Mouse (Mus musculus) forebrain, embryonic 10.5 days (tissue): ENCODE measurements around the gene Fam129a. TPM values are rescaled to one million over a fixed set of nuclear protein-coding genes. Genes with fewer than 3 reads are reported as not detected.
A peak's percentile ranks its signal among the peaks of the same experiment; 100 is the strongest.

Experiments used
- DNase-seq: peaks from one replicate; pipeline ENCODE4 v3.0.0-alpha.2; 2017; ENCODE audit warnings: low spot score; ENCODE audit errors: extremely low spot score
- H3K27ac ChIP-seq: fragments of 300-500 bp; sonication (generic); 2 replicates; pipeline ENCODE4 v1.5.1; 2016; ENCODE audit warnings: mild to moderate bottlenecking
- H3K27me3 ChIP-seq: fragments of 300-500 bp; sonication (generic); 2 replicates; pipeline ENCODE4 v1.6.1; 2016; ENCODE audit warnings: mild to moderate bottlenecking; ENCODE audit not compliant: poor library complexity, severe bottlenecking
- H3K36me3 ChIP-seq: fragments of 300-500 bp; sonication (generic); replicated peaks from 2 replicates; pipeline ENCODE4 v1.6.1; 2016; ENCODE audit warnings: mild to moderate bottlenecking, moderate library complexity
- H3K4me1 ChIP-seq: fragments of 300-500 bp; sonication (generic); 2 replicates; pipeline ENCODE4 v1.6.1; 2016
- H3K4me3 ChIP-seq: fragments of 300-500 bp; sonication (generic); 2 replicates; pipeline ENCODE4 v1.5.1; 2016; ENCODE audit warnings: mild to moderate bottlenecking, moderate library complexity
- H3K9me3 ChIP-seq: fragments of 300-500 bp; sonication (generic); 2 replicates; pipeline ENCODE4 v1.6.1; 2016; ENCODE audit warnings: mild to moderate bottlenecking, moderate library complexity
- WGBS: fragments of 180-500 bp; shearing (Covaris S2); methylation state at CpG from one replicate; pipeline ENCODE4 v1.1.7; 2016; 5-methylcytosine and 5-hydroxymethylcytosine counted together
- polyA plus RNA-seq: library from polyadenylated mRNA; unstranded; fragments of >200 nt; fragmentation: Nextera tagmentation; extraction: Ambion mirVana; gene quantifications from 2 replicates; pipeline ENCODE4 v1.2.1, GENCODE M21; 2016

Gene Fam129a
- polyA plus RNA-seq, 1 experiment from 2014 or later: 0.46 TPM

DNA sequence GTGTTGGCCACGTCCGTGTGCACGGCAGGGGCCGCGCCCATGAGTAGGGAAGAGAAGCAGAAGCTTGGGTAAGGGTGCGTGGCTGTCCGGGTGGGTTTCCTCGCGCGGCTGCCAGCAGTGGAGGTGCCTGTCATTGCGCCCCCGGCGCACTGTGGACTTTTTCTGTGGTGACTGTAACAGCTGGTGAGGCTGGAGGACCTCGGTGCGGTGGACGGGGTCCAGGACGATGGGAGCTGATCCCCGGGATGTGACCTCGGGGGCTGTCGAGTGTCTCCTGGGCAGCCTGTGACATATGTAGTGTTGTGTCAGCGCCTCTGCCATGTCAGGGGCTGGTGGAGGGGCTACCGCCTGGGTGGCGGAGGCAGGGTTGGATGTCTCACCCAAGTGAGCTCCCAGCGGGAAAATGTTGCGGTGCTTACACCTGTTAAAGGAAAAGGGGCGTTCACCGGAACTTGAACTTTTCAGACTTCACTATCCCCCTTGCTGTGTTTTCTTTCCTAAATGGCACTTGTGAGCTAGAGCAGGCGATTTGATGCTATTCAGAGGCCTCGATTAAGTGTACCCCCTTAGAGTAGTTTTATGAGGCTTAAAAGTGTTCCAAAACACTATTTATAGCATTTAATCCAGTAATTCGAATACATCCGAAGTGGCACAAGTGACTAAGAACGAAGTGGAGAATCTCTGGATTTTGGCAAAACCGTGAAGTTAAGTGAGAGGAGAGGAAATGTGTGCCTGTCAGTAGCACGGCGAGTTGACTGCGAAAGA is 184.9 kb downstream of the Fam129a start:
- H3K27me3 ChIP-seq: no peaks in the 10 kb centered on the region
- no peaks in the 10 kb centered on the region for H3K9me3 ChIP-seq
- peak overlapping the region; percentile 89 for H3K27ac ChIP-seq
- peaks cover 3% of the 10 kb centered on the region; the same call in 1 of the 2 replicates for H3K36me3 ChIP-seq
- no peak for DNase-seq
- H3K4me1 ChIP-seq: peaks cover 27% of the 10 kb centered on the region
- H3K4me3 ChIP-seq: peak overlapping the region; percentile 81
- 9% methylated on average over 36 of the region's 36 CpGs for WGBS

DNA sequence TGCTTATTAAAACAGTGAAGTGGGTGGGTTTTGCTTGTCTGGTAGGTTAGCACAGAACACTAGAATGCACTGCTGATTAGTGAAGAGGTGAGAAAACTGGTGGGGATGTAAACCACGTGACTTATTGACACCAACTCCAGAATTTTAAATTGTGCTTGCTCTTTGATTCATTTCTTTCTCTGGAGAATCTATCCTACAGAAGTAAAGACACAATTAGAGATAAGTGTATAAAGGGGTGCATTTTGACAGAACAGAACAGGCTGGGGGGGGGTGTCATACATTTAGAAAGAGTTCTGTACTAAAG is 185.4 kb downstream of the Fam129a start:
- Histone ChIP-seq H3K27ac (no peak overlapping the region), H3K4me3 (peak overlapping the region; percentile 81), H3K27me3 (no peaks in the 10 kb centered on the region), H3K4me1 (peaks cover 27% of the 10 kb centered on the region), H3K36me3 (peaks cover 9% of the 10 kb centered on the region), H3K9me3 (no peaks in the 10 kb centered on the region)
- 49% methylated on average over 1 of the region's 1 CpGs for WGBS
- no peak for DNase-seq

DNA sequence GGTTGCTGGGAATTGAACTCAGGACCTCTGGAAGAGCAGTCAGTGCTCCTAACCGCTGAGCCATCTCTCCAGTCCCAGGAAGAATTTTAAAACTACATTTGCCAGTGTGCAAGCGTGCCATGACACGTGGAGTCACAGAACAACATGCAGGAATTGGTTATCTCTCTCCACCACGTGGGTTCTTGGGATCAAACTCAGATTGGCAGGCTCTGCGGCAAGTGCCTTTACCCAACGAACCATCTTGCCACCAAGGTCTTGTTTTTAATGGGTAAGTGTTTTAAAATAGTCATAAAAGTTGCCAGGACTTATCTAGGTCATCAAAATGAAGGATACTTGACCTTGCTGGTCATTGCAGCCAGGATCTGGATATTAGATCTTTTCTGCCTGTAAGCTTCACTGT is 187.3 kb downstream of the Fam129a start:
- Histone ChIP-seq H3K27me3 (no peaks in the 10 kb centered on the region), H3K9me3 (no peaks in the 10 kb centered on the region), H3K27ac (no peak overlapping the region), H3K4me1 (peaks cover 27% of the 10 kb centered on the region), H3K36me3 (peaks cover 14% of the 10 kb centered on the region), H3K4me3 (no peak overlapping the region)
- no peak for DNase-seq
- 89% methylated on average over 6 of the region's 6 CpGs for WGBS

DNA sequence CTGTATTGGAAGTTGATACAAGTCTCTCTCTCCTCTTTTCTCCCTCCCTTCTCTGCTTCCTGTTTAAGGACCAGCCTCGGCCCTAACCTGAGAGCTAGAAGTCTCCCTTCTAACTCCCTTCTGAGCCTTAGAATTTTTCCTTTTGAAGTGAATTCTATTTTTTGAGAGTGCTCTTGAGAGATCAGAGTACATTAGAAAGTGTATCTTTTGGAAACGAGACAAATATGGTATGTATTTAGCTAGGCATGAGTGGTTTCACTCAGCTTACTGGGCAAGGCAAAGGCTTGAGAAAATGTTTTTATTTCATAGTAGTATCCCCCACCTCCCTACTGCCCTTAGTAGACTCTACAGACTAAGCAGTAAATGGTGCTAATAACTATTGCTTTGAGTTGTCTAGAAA is 188.0 kb downstream of the Fam129a start:
- H3K4me3 ChIP-seq: no peak overlapping the region
- 80% methylated on average over 2 of the region's 2 CpGs for WGBS
- H3K27ac ChIP-seq: no peak overlapping the region
- H3K27me3 ChIP-seq: no peaks in the 10 kb centered on the region
- no peaks in the 10 kb centered on the region for H3K9me3 ChIP-seq
- no peak for DNase-seq
- H3K36me3 ChIP-seq: peaks cover 14% of the 10 kb centered on the region
- H3K4me1 ChIP-seq: peaks cover 26% of the 10 kb centered on the region

DNA sequence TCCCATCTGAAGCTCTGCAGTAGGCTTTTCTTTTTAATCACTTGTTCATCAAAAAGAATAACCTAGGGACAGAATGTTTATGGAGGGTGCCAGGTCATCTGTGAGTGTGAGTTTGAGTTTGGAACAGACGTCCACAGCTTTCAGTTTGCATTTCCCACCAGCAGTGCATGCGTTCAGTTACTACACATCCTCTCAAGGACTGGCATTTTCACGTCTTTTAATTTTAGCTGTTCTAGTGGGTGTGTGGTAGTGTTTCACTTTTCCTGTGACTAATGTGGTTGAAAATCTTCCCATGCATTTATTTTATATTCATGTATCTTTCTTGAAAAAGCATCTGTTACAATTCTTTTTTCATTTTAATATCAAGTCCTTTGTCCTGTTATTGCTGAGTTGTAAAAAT is 193.2 kb downstream of the Fam129a start:
- no peak for DNase-seq
- no peak overlapping the region for H3K27ac ChIP-seq
- no peaks in the 10 kb centered on the region for H3K27me3 ChIP-seq
- WGBS: 86% methylated on average over 3 of the region's 3 CpGs
- H3K4me3 ChIP-seq: no peak overlapping the region
- peaks cover 1% of the 10 kb centered on the region for H3K4me1 ChIP-seq
- H3K9me3 ChIP-seq: no peaks in the 10 kb centered on the region
- H3K36me3 ChIP-seq: peaks cover 14% of the 10 kb centered on the region

DNA sequence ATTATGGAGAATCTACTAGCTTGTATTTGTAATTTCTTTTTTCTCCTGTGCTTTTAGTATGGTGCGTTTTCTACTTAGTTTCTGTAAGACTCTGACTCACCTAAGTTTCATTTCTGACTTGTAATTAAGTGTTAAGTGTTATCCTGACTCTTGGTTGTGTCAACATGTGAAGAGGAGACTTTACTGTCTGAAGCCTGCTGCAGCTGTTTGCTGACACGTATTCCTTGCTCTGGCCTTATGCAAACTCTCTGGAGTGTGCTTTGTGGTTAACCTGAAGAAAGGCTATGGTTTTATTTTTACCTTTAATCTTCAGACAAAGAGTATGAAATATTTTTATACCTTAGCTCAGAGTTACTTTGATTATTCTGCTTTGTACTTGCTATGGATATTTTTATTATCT is 195.2 kb downstream of the Fam129a start:
- Histone ChIP-seq H3K9me3 (no peaks in the 10 kb centered on the region), H3K36me3 (peaks cover 12% of the 10 kb centered on the region), H3K4me1 (peaks cover 10% of the 10 kb centered on the region), H3K27me3 (no peaks in the 10 kb centered on the region), H3K4me3 (no peak overlapping the region), H3K27ac (no peak overlapping the region)
- no peak for DNase-seq
- 88% methylated on average over 2 of the region's 2 CpGs for WGBS

DNA sequence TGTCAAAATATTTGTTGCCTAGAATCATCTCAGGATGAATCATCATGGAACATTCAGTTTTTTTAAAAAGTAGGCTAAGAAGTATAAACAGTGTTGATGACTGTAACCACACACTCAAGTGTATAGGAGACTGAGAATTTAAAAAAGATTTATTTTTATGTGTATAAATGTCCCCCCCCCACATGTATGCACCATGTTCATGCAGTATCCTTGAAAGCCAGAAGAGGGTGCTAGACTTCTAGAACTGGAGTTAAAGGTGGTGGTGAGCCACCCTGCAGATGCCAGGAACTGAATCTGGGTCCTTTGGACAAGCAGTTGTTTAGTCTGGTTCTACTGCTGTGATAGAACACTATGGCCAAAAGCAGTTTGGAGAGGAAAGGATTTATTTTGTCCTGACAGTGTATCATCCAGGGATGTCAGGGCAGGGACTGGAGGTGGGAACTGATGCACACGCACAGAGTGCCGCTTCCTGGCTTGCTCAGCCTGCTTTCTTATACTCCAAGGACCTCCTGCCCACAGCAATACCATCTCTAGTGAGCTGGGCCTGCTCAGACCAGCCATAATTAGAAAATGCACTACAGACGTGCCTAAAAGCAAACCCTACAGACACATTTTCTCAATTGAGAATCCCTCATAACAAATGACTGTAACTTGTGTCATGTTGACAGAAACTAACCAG is 196.1 kb downstream of the Fam129a start:
- WGBS: 91% methylated on average over 3 of the region's 3 CpGs
- no peak for DNase-seq
- H3K27me3 ChIP-seq: no peaks in the 10 kb centered on the region
- H3K4me1 ChIP-seq: peaks cover 10% of the 10 kb centered on the region
- no peak overlapping the region for H3K4me3 ChIP-seq
- H3K27ac ChIP-seq: no peak overlapping the region
- H3K9me3 ChIP-seq: no peaks in the 10 kb centered on the region
- peaks cover 12% of the 10 kb centered on the region for H3K36me3 ChIP-seq

DNA sequence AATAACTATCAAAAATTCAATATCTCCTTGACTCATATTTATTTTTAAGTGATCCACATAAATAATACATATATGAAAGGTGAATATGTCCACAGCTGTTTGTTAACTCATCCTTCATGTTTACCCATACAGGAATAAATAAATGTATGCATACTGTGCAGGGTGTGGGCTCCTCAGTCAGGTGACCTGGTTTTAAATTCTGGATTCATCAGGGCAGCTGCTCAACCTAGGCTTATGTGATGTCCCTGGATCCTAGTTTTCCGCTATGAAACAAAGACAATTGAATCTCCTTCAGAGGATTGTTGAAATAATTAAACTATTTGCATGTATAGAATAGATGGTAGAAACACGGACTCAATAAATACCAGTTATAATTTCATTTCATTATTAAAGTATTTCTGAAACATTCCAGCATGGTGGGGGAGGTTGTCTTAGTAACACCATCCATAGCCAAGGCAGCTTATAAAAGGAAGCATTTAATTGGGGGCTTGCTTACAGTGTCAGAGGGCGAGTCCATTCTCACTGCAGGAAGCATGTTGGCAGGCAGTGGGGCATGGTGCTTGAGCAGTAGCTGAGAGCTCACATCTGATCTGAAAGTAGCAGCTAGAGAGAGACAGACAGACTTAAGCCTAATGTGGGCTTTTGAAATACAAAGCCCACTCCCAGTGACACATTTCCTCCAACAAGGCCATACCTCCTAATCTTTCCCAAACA is 198.4 kb downstream of the Fam129a start:
- 70% methylated on average over 3 of the region's 3 CpGs for WGBS
- H3K9me3 ChIP-seq: no peaks in the 10 kb centered on the region
- no peak for DNase-seq
- H3K4me3 ChIP-seq: no peak overlapping the region
- peaks cover 14% of the 10 kb centered on the region for H3K4me1 ChIP-seq
- H3K27ac ChIP-seq: no peak overlapping the region
- H3K27me3 ChIP-seq: no peaks in the 10 kb centered on the region
- H3K36me3 ChIP-seq: peaks cover 9% of the 10 kb centered on the region

Other genes with a start within 250 kb of the Fam129a start
- gene Ivns1abp, start 226.7 kb upstream of the Fam129a start, polyA plus RNA-seq: 442 and 458 TPM in 2 replicates
- gene Swt1, start 142.7 kb upstream of the Fam129a start, polyA plus RNA-seq: 18.0 and 18.9 TPM in 2 replicates
- 46.7 and 47.3 TPM in 2 replicates for gene Trmt1l, start 142.6 kb upstream of the Fam129a start, polyA plus RNA-seq
- gene Rnf2, start 70.2 kb upstream of the Fam129a start, polyA plus RNA-seq: 115 and 118 TPM in 2 replicates
- gene Edem3, start 184.2 kb downstream of the Fam129a start, polyA plus RNA-seq: 14.4 and 14.8 TPM in 2 replicates